Mouse (Mus musculus): ENCODE results near the gene Zdbf2.

DNA sequence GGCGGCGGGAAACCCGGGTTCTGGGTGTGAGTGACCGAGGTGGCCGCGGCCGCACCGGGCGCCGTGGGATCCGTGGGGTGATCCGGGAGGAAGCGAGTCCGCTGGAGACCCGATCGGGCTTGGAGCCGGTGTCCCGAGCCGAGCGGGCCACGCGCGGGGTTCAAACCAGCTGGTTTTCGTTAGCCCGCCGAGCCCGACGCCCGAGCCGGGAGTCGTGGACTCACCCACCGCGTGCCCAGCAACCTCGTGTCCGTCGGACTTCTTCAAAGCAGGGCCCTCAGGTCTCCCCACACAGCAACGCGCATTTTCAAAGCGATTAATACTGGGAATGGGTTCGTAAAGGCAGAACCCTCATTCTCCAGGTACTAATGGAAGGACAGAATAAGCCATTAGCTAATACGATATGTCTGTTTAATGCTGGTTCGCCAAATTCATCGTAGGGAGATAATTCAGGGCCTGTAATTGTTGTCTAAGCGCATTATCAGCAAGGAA, 24.7 kb upstream of the Zdbf2 start:
- TF ChIP-seq POLR2A (IDR thresholded peaks at IDR 0.05; ENCODE audit: insufficient read length, low read depth) (no peak), MYOG (IDR thresholded peaks at IDR 0.05; ENCODE audit: control insufficient read depth in 1 of 3, insufficient read depth in 1 of 3, insufficient read length in 2 of 3, low read depth in 2 of 3) (no peak), MYOD1 (IDR thresholded peaks at IDR 0.05; ENCODE audit: control insufficient read depth in 1 of 3, insufficient read length in 2 of 3, low read depth in 2 of 3) (no peak), E2F4 (IDR thresholded peaks at IDR 0.05; ENCODE audit: insufficient read depth) (no peak)
